In the genomic region with DNA sequence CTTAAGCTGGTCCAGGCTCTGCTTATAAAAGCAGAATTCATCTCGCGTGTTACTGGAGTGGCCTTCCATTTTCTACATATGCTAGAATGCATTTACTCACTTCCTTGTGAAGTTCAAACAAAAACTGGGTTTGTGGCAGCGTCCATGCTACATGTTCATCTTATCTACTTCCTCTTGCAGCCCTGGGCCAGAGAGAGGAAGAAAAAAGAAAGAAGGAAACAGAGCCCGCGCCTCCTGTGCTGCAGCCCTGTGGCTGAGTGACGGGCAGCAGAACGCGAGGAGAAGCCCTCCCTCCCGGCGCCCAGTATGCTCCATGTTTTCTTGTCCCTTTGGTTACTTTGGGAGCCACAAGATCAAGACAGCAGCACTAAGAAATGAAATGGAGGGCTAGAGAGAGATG, we compare ENCODE assay signal across 17 mouse cellular contexts. TPM values are rescaled to one million over a fixed set of nuclear protein-coding genes. Genes with fewer than 3 reads are reported as not detected.
DNase-seq lines count a peak whose midpoint lies in the region; ATAC-seq and TF ChIP-seq lines count a peak whose summit lies in the region.
"Had no signal": no experiment of that assay in that cellular context is flagged by ENCODE, and none has a peak within 500 bp of the region (broad histone marks: within the 10 kb centered on the region; RNA-seq: fewer than 3 reads in every experiment).

No protein-coding gene starts in this region.

- no peak for TF ChIP-seq CTCF in heart, adult 2 months (IDR thresholded peaks at IDR 0.05)

- TF ChIP-seq POLR2A in heart, adult 2 months (IDR thresholded peaks at IDR 0.05; ENCODE audit: insufficient read depth, low read depth, low read length) = no peak

- 0 out of 2 replicates have a peak overlapping the region, but pooled peaks have one; percentile 18 for H3K4me2 ChIP-seq in heart, embryonic 14.5 days (ENCODE audit: low read length)
- H3K4me2 ChIP-seq in liver, embryonic 11.5 days = peak overlapping the region; percentile 37; the same call in 1 of the 2 replicates
- H3K4me2 ChIP-seq in midbrain, embryonic 11.5 days = no peak overlapping the region
- H3K4me2 ChIP-seq: neural tube, embryonic 13.5 days had no signal

- H3K36me3 ChIP-seq in heart, embryonic 14.5 days (ENCODE audit: control insufficient read depth, insufficient read depth, low read length) = no peaks in the 10 kb centered on the region
- no peaks in the 10 kb centered on the region for H3K36me3 ChIP-seq in heart, adult 2 months (ENCODE audit: control insufficient read depth, insufficient read depth, low read length)
- no peaks in the 10 kb centered on the region for H3K36me3 ChIP-seq in liver, embryonic 11.5 days (ENCODE audit: control insufficient read depth, insufficient read depth, low read length)
- no peaks in the 10 kb centered on the region for H3K36me3 ChIP-seq in forebrain, embryonic 10.5 days (replicated peaks)
- H3K36me3 ChIP-seq in midbrain, embryonic 11.5 days (ENCODE audit: control insufficient read depth, insufficient read depth, low read length) = no peaks in the 10 kb centered on the region
- H3K36me3 ChIP-seq: neural tube, embryonic 13.5 days had no signal

- H3K27ac ChIP-seq in heart, embryonic 14.5 days (replicated peaks in 1 of 2; ENCODE audit: control insufficient read depth in 1 of 2, insufficient read depth in 1 of 2, low read depth in 2 of 2, low read length in 2 of 2) = peak overlapping the region; percentile 8 to 10; a peak in 1 of 4 replicates
- H3K27ac ChIP-seq in heart, adult 2 months = no peak overlapping the region
- H3K27ac ChIP-seq in liver, embryonic 11.5 days (ENCODE audit: low read depth, low read length) = no peak overlapping the region
- no peak overlapping the region for H3K27ac ChIP-seq in forebrain, embryonic 10.5 days
- no peak overlapping the region for H3K27ac ChIP-seq in midbrain, embryonic 11.5 days (ENCODE audit: low read depth, low read length)
- H3K27ac ChIP-seq: neural tube, embryonic 13.5 days had no signal

- no peaks in the 10 kb centered on the region for H3K79me2 ChIP-seq in heart, adult 2 months (replicated peaks; ENCODE audit: control insufficient read depth, insufficient read depth, low read length)

- H3K4me3 ChIP-seq in heart, embryonic 14.5 days (ENCODE audit: control insufficient read depth in 1 of 2, insufficient read depth in 1 of 2, low read depth in 1 of 2, low read length in 2 of 2) = no peak overlapping the region
- no peak overlapping the region for H3K4me3 ChIP-seq in heart, adult 2 months
- H3K4me3 ChIP-seq in liver, embryonic 11.5 days (ENCODE audit: low read depth, low read length) = no peak overlapping the region
- no peak overlapping the region for H3K4me3 ChIP-seq in forebrain, embryonic 10.5 days
- no peak overlapping the region for H3K4me3 ChIP-seq in midbrain, embryonic 11.5 days (ENCODE audit: low read depth, low read length)
- H3K4me3 ChIP-seq: neural tube, embryonic 13.5 days had no signal

- WGBS in heart, embryonic 14.5 days = 71% methylated on average over 10 of the region's 10 CpGs
- WGBS in heart, adult 2 months = 51% methylated on average over 10 of the region's 10 CpGs
- 46% methylated on average over 10 of the region's 10 CpGs for WGBS in liver, embryonic 11.5 days
- WGBS in forebrain, embryonic 10.5 days = 96% methylated on average over 10 of the region's 10 CpGs
- 94% methylated on average over 10 of the region's 10 CpGs for whole genome bisulfite sequencing in midbrain, embryonic 11.5 days

- no peak for DNase-seq in heart, adult 2 months
- DNase-seq in B cell, adult 2 months = peak; percentile 26 to 27
- DNase-seq in liver, embryonic 11.5 days (ENCODE audit: low spot score) = no peak
- peak; percentile 33 for DNase-seq in naive thymus-derived CD4-positive, alpha-beta T cell, adult 2 months (ENCODE audit: low read depth)
- no peak for DNase-seq in forebrain, embryonic 10.5 days (ENCODE audit: extremely low spot score, low spot score)
- no peak for DNase-seq in midbrain, embryonic 11.5 days (ENCODE audit: low spot score, missing footprints)
- DNase-seq: adrenal gland, postnatal 10 days; cerebellum, adult 8-10 months; lung, adult 18-20 months; lung, postnatal 36 days; right cerebral cortex, postnatal 4 days had no signal

- intact Hi-C loops in heart, adult 2 months (cut with DNase I) = loop anchor here (10.0 kb wide), 2 partner anchors 445 to 825 kb away; a partner anchor contains a TSS

- TF ChIP-seq EP300 in heart, adult 2 months (IDR thresholded peaks at IDR 0.05; ENCODE audit: insufficient read depth, low read depth, low read length) = no peak

- no peak for ATAC-seq in heart, embryonic 14.5 days (ENCODE audit: insufficient number of reproducible peaks, insufficient read depth, low FRiP score, low read depth)
- 0 out of 2 replicates have a peak, but pooled peaks have one; percentile 26 for ATAC-seq in liver, embryonic 11.5 days (replicated peaks; ENCODE audit: low FRiP score)
- no peak for ATAC-seq in midbrain, embryonic 11.5 days (ENCODE audit: low FRiP score)
- no peak for ATAC-seq in erythroblast, adult 5-6 weeks (replicated peaks; ENCODE audit: low FRiP score, poor library complexity, severe bottlenecking)
- ATAC-seq: forebrain, embryonic 16.5 days; midbrain, embryonic 16.5 days had no signal

- H3K27me3 ChIP-seq in heart, embryonic 14.5 days (ENCODE audit: control insufficient read depth, insufficient read depth, low read length) = no peaks in the 10 kb centered on the region
- no peaks in the 10 kb centered on the region for H3K27me3 ChIP-seq in heart, adult 2 months (ENCODE audit: control insufficient read depth, insufficient read depth, low read length)
- no peaks in the 10 kb centered on the region for H3K27me3 ChIP-seq in liver, embryonic 11.5 days (replicated peaks; ENCODE audit: control insufficient read depth, insufficient read depth, low read length)
- H3K27me3 ChIP-seq in forebrain, embryonic 10.5 days (ENCODE audit: poor library complexity, severe bottlenecking) = no peaks in the 10 kb centered on the region
- H3K27me3 ChIP-seq in midbrain, embryonic 11.5 days (ENCODE audit: control insufficient read depth, insufficient read depth, low read length) = no peaks in the 10 kb centered on the region
- H3K27me3 ChIP-seq: neural tube, embryonic 13.5 days had no signal

- H3K4me1 ChIP-seq in heart, embryonic 14.5 days (ENCODE audit: control insufficient read depth in 2 of 2, insufficient read depth in 2 of 2, low read length in 2 of 2) = no peaks in the 10 kb centered on the region
- no peaks in the 10 kb centered on the region for H3K4me1 ChIP-seq in heart, adult 2 months (ENCODE audit: control insufficient read depth, insufficient read depth, low read length)
- no peaks in the 10 kb centered on the region; the same call in 1 of the 2 replicates for H3K4me1 ChIP-seq in liver, embryonic 11.5 days (replicated peaks; ENCODE audit: control insufficient read depth, insufficient read depth, low read length)
- H3K4me1 ChIP-seq in forebrain, embryonic 10.5 days = peaks cover 13% of the 10 kb centered on the region
- H3K4me1 ChIP-seq in midbrain, embryonic 11.5 days (ENCODE audit: control insufficient read depth, insufficient read depth, low read length) = no peaks in the 10 kb centered on the region
- H3K4me1 ChIP-seq: neural tube, embryonic 13.5 days had no signal

- no peak overlapping the region for H3K9ac ChIP-seq in heart, embryonic 14.5 days (ENCODE audit: low read length)
- H3K9ac ChIP-seq in heart, adult 2 months (ENCODE audit: low read depth, low read length) = no peak overlapping the region
- H3K9ac ChIP-seq in liver, embryonic 11.5 days (ENCODE audit: low read depth, low read length) = no peak overlapping the region
- H3K9ac ChIP-seq in midbrain, embryonic 11.5 days (ENCODE audit: low read length) = no peak overlapping the region
- H3K9ac ChIP-seq: neural tube, embryonic 13.5 days had no signal

- no peaks in the 10 kb centered on the region for H3K9me3 ChIP-seq in heart, embryonic 14.5 days (ENCODE audit: control insufficient read depth, low read length)
- H3K9me3 ChIP-seq in liver, embryonic 11.5 days (ENCODE audit: control insufficient read depth, low read length) = no peaks in the 10 kb centered on the region
- H3K9me3 ChIP-seq in forebrain, embryonic 10.5 days = no peaks in the 10 kb centered on the region
- H3K9me3 ChIP-seq in midbrain, embryonic 11.5 days (ENCODE audit: control insufficient read depth, low read length) = no peaks in the 10 kb centered on the region
- H3K9me3 ChIP-seq: G1E; neural tube, embryonic 13.5 days had no signal

RNA-seq across cellular contexts. Expression of a gene that starts 7.9 kb away (rescaled TPM):
- 4.2 and 4.8 TPM in 2 replicates for polyA plus RNA-seq in heart, embryonic 14.5 days (2014; fragmentation: Nextera tagmentation; extraction: Ambion mirVana)
- total RNA-seq in heart, adult 2 months (2021) = under 1 TPM; 0.27 to 0.47 TPM
- 0.64 and 0.86 TPM in 2 replicates for polyA plus RNA-seq in heart, adult 2 months (2012; rRNA removed)
- 2.4 and 2.5 TPM in 2 replicates for polyA plus RNA-seq in liver, embryonic 11.5 days (2014; fragmentation: Nextera tagmentation; extraction: Ambion mirVana)
- 3.9 and 4.1 TPM in 2 replicates for polyA plus RNA-seq in forebrain, embryonic 10.5 days (2016; fragmentation: Nextera tagmentation; extraction: Ambion mirVana)
- polyA plus RNA-seq in midbrain, embryonic 11.5 days (2014; fragmentation: Nextera tagmentation; extraction: Ambion mirVana) = 5.1 and 5.2 TPM in 2 replicates
- not detected in 2 replicates for total RNA-seq in erythroblast, adult 5-6 weeks (2015; ENCODE audit: low replicate concordance)
- 0.34 and 1.3 TPM in 2 replicates for total RNA-seq in erythroblast, adult 5-6 weeks (2017; ENCODE audit: low replicate concordance)

RNA-seq across cellular contexts. Expression of a gene that starts 8.0 kb away (rescaled TPM):
- 16.6 and 20.3 TPM in 2 replicates for polyA plus RNA-seq in heart, embryonic 14.5 days (2014; fragmentation: Nextera tagmentation; extraction: Ambion mirVana)
- total RNA-seq in heart, adult 2 months (2021) = 1 to 10 TPM; 6.2 to 6.5 TPM
- polyA plus RNA-seq in heart, adult 2 months (2012; rRNA removed) = 3.2 and 5.0 TPM in 2 replicates
- polyA plus RNA-seq in liver, embryonic 11.5 days (2014; fragmentation: Nextera tagmentation; extraction: Ambion mirVana) = 25.9 and 28.3 TPM in 2 replicates
- 34.2 and 34.6 TPM in 2 replicates for polyA plus RNA-seq in forebrain, embryonic 10.5 days (2016; fragmentation: Nextera tagmentation; extraction: Ambion mirVana)
- polyA plus RNA-seq in midbrain, embryonic 11.5 days (2014; fragmentation: Nextera tagmentation; extraction: Ambion mirVana) = 34.8 and 38.1 TPM in 2 replicates
- 5.8 and 7.3 TPM in 2 replicates for total RNA-seq in erythroblast, adult 5-6 weeks (2015; ENCODE audit: low replicate concordance)
- total RNA-seq in erythroblast, adult 5-6 weeks (2017; ENCODE audit: low replicate concordance) = 1.8 and 2.7 TPM in 2 replicates

Comparison
In these comparisons a context has a peak if more than half of its experiments do, and no peak if none do; other contexts are left out.
1. H3K27ac ChIP-seq: peak in heart, embryonic 14.5 days (2 of 2); none in heart, adult 2 months (single experiment), liver, embryonic 11.5 days (single experiment), forebrain, embryonic 10.5 days (single experiment) and midbrain, embryonic 11.5 days (single experiment).
2. DNase-seq: peak in B cell, adult 2 months (2 of 2) and naive thymus-derived CD4-positive, alpha-beta T cell, adult 2 months (single experiment); none in heart, adult 2 months (0 of 2), liver, embryonic 11.5 days (single experiment), forebrain, embryonic 10.5 days (single experiment) and midbrain, embryonic 11.5 days (single experiment).